Comparison of ENCODE assay signal across 11 mouse cellular contexts in genomic region chr1:185610586-185610985, GRCm38 (mm10).
DNase-seq lines count a peak whose midpoint lies in the region; ATAC-seq and TF ChIP-seq lines count a peak whose summit lies in the region.
"Had no signal": no experiment of that assay in that cellular context is flagged by ENCODE, and none has a peak within 500 bp of the region (broad histone marks: within the 10 kb centered on the region; RNA-seq: fewer than 3 reads in every experiment).

No protein-coding gene starts in this region.

- no peaks in the 10 kb centered on the region for H3K4me1 ChIP-seq in lung, adult 2 months (ENCODE audit: control insufficient read depth, insufficient read depth, low read length)
- H3K4me1 ChIP-seq: midbrain, embryonic 12.5 days had no signal

- no peak for TF ChIP-seq POLR2A in lung, adult 2 months (IDR thresholded peaks at IDR 0.05; ENCODE audit: borderline replicate concordance, extremely low read depth, low read depth, low read length)

- no peak for ATAC-seq in frontal cortex, adult (ENCODE audit: low TSS enrichment)
- ATAC-seq: forebrain, postnatal 0 days; Patski had no signal

- intact Hi-C loops in heart, postnatal 25 days (cut with DNase I) = no loop called here

- no peak overlapping the region for H3K4me3 ChIP-seq in lung, adult 2 months (replicated peaks; ENCODE audit: extremely low read depth, low read depth, low read length)
- H3K4me3 ChIP-seq in layer of hippocampus, adult 2 months = no peak overlapping the region
- H3K4me3 ChIP-seq: midbrain, embryonic 12.5 days had no signal

- 36% methylated on average over 3 of the region's 3 CpGs for WGBS in lung, adult 2 months

- no peak for TF ChIP-seq CTCF in lung, adult 2 months (IDR thresholded peaks at IDR 0.05; ENCODE audit: insufficient read depth, low read length)
- no peak for TF ChIP-seq CTCF in layer of hippocampus, adult 2 months (conservative IDR thresholded peaks at IDR 0.05)

- no peak overlapping the region for H3K27ac ChIP-seq in layer of hippocampus, adult 2 months
- H3K27ac ChIP-seq: midbrain, embryonic 12.5 days had no signal

- peak; percentile 13 to 15 for DNase-seq in frontal cortex, postnatal 36 days (ENCODE audit: low spot score in 2 of 2)
- peak; percentile 4 to 11 for DNase-seq in lung, adult 18-20 months
- no peak for DNase-seq in lung, adult 2 months
- peak; percentile 1 for DNase-seq in heart, postnatal 25 days (ENCODE audit: low spot score)
- peak; percentile 71 for DNase-seq in ovary, postnatal 36 days (ENCODE audit: low spot score)
- DNase-seq in layer of hippocampus, adult 2 months (ENCODE audit: low spot score in 2 of 2) = no peak
- no peak for DNase-seq in adipocyte (ENCODE audit: low spot score)
- DNase-seq: forebrain, postnatal 0 days had no signal

Comparison
In these comparisons a context has a peak if more than half of its experiments do, and no peak if none do; other contexts are left out.
1. DNase-seq: peak in frontal cortex, postnatal 36 days (2 of 2), lung, adult 18-20 months (2 of 2), heart, postnatal 25 days (single experiment) and ovary, postnatal 36 days (single experiment); none in lung, adult 2 months (single experiment), layer of hippocampus, adult 2 months (0 of 2) and adipocyte (single experiment).